ENCODE assay signal across 8 mouse cellular contexts in genomic region chr1:43474535-43475409, GRCm38 (mm10). TPM values are rescaled to one million over a fixed set of nuclear protein-coding genes. Genes with fewer than 3 reads are reported as not detected.
DNase-seq lines count a peak whose midpoint lies in the region; ATAC-seq and TF ChIP-seq lines count a peak whose summit lies in the region.

No protein-coding gene starts in this region.

- peak overlapping the region; percentile 48; the same call in 1 of the 2 replicates for H3K27ac ChIP-seq in forebrain, embryonic 10.5 days
- H3K27ac ChIP-seq in forebrain, embryonic 11.5 days (ENCODE audit: low read depth, low read length), result no peak overlapping the region
- peak overlapping the region; percentile 42; the same call in 1 of the 2 replicates for H3K27ac ChIP-seq in forebrain, embryonic 12.5 days
- 0 out of 2 replicates have a peak overlapping the region, but pooled peaks have one; percentile 38 for H3K27ac ChIP-seq in limb, embryonic 14.5 days (replicated peaks; ENCODE audit: low read depth, low read length)
- H3K27ac ChIP-seq in neural tube, embryonic 14.5 days (ENCODE audit: low read depth, low read length), result no peak overlapping the region

- H3K36me3 ChIP-seq in forebrain, embryonic 10.5 days (replicated peaks), result 0 out of 2 replicates have a peak, but pooled peaks cover 2% of the 10 kb centered on the region
- H3K36me3 ChIP-seq in forebrain, embryonic 11.5 days (ENCODE audit: control insufficient read depth, insufficient read depth, low read length), result no peaks in the 10 kb centered on the region
- H3K36me3 ChIP-seq in forebrain, embryonic 12.5 days (replicated peaks), result no peaks in the 10 kb centered on the region
- H3K36me3 ChIP-seq in limb, embryonic 14.5 days (ENCODE audit: control insufficient read depth, insufficient read depth, low read length), result no peaks in the 10 kb centered on the region; the same call in 1 of the 2 replicates
- H3K36me3 ChIP-seq in neural tube, embryonic 14.5 days (ENCODE audit: control insufficient read depth, insufficient read depth, low read length), result no peaks in the 10 kb centered on the region

- H3K4me3 ChIP-seq in forebrain, embryonic 10.5 days, result no peak overlapping the region
- H3K4me3 ChIP-seq in forebrain, embryonic 11.5 days (ENCODE audit: low read depth, low read length), result no peak overlapping the region
- no peak overlapping the region for H3K4me3 ChIP-seq in forebrain, embryonic 12.5 days (replicated peaks)
- no peak overlapping the region for H3K4me3 ChIP-seq in limb, embryonic 14.5 days (replicated peaks; ENCODE audit: low read length)
- no peak overlapping the region for H3K4me3 ChIP-seq in neural tube, embryonic 14.5 days (ENCODE audit: low read depth, low read length)

- H3K4me1 ChIP-seq in forebrain, embryonic 10.5 days, result peaks cover 48% of the 10 kb centered on the region
- no peaks in the 10 kb centered on the region for H3K4me1 ChIP-seq in forebrain, embryonic 11.5 days (replicated peaks; ENCODE audit: control insufficient read depth, insufficient read depth, low read length)
- peaks cover 17% of the 10 kb centered on the region for H3K4me1 ChIP-seq in forebrain, embryonic 12.5 days
- peaks cover 26% of the 10 kb centered on the region for H3K4me1 ChIP-seq in limb, embryonic 14.5 days (ENCODE audit: control insufficient read depth, insufficient read depth, low read length)
- H3K4me1 ChIP-seq in neural tube, embryonic 14.5 days (ENCODE audit: control insufficient read depth, insufficient read depth, low read length), result peaks cover 8% of the 10 kb centered on the region

- H3K9me3 ChIP-seq in forebrain, embryonic 10.5 days, result no peaks in the 10 kb centered on the region
- H3K9me3 ChIP-seq in forebrain, embryonic 11.5 days (ENCODE audit: control insufficient read depth, low read length), result no peaks in the 10 kb centered on the region
- no peaks in the 10 kb centered on the region for H3K9me3 ChIP-seq in forebrain, embryonic 12.5 days
- no peaks in the 10 kb centered on the region for H3K9me3 ChIP-seq in limb, embryonic 14.5 days (ENCODE audit: control insufficient read depth, low read length)
- H3K9me3 ChIP-seq in neural tube, embryonic 14.5 days (ENCODE audit: control insufficient read depth, low read length), result no peaks in the 10 kb centered on the region

- H3K27me3 ChIP-seq in forebrain, embryonic 10.5 days (ENCODE audit: poor library complexity, severe bottlenecking), result no peaks in the 10 kb centered on the region
- no peaks in the 10 kb centered on the region for H3K27me3 ChIP-seq in forebrain, embryonic 11.5 days (ENCODE audit: control insufficient read depth, insufficient read depth, low read length)
- no peaks in the 10 kb centered on the region for H3K27me3 ChIP-seq in forebrain, embryonic 12.5 days
- no peaks in the 10 kb centered on the region for H3K27me3 ChIP-seq in limb, embryonic 14.5 days (ENCODE audit: control insufficient read depth, insufficient read depth, low read length)
- no peaks in the 10 kb centered on the region for H3K27me3 ChIP-seq in neural tube, embryonic 14.5 days (ENCODE audit: control insufficient read depth, insufficient read depth, low read length)

- no peak for ATAC-seq in forebrain, embryonic 11.5 days (replicated peaks; ENCODE audit: low FRiP score)
- peak; percentile 43 for ATAC-seq in activated CD4-positive, CD25-positive, alpha-beta regulatory T cell, adult 4 months
- no peak for ATAC-seq in forebrain, embryonic 12.5 days (ENCODE audit: low FRiP score)
- no peak for ATAC-seq in limb, embryonic 14.5 days (ENCODE audit: low FRiP score, low read depth)
- 0 out of 2 replicates have a peak, but pooled peaks have one; percentile 22 for ATAC-seq in neural tube, embryonic 14.5 days (ENCODE audit: low read depth)

- H3K4me2 ChIP-seq in forebrain, embryonic 11.5 days (ENCODE audit: low read depth, low read length, severe bottlenecking), result no peak overlapping the region
- H3K4me2 ChIP-seq in forebrain, embryonic 12.5 days, result no peak overlapping the region
- no peak overlapping the region for H3K4me2 ChIP-seq in limb, embryonic 14.5 days (replicated peaks; ENCODE audit: low read depth, low read length, severe bottlenecking)
- H3K4me2 ChIP-seq in neural tube, embryonic 14.5 days (ENCODE audit: low read depth, low read length), result no peak overlapping the region

- WGBS in forebrain, embryonic 10.5 days, result 80% methylated on average over 6 of the region's 6 CpGs
- 81% methylated on average over 6 of the region's 6 CpGs for WGBS in forebrain, embryonic 11.5 days
- 76% methylated on average over 6 of the region's 6 CpGs for WGBS in forebrain, embryonic 12.5 days
- 57% methylated on average over 6 of the region's 6 CpGs for WGBS in limb, embryonic 14.5 days
- WGBS in neural tube, embryonic 14.5 days, result 57% methylated on average over 6 of the region's 6 CpGs

- no peak for TF ChIP-seq POLR2A in limb, embryonic 14.5 days (IDR thresholded peaks at IDR 0.05; ENCODE audit: borderline replicate concordance, extremely low read depth, insufficient read depth, insufficient read length)

- no peak overlapping the region for H3K9ac ChIP-seq in forebrain, embryonic 11.5 days (ENCODE audit: low read length)
- no peak overlapping the region for H3K9ac ChIP-seq in forebrain, embryonic 12.5 days
- H3K9ac ChIP-seq in limb, embryonic 14.5 days (ENCODE audit: low read depth, low read length, severe bottlenecking), result no peak overlapping the region; the same call in 1 of the 2 replicates
- H3K9ac ChIP-seq in neural tube, embryonic 14.5 days (replicated peaks; ENCODE audit: low read depth, low read length), result no peak overlapping the region

- DNase-seq in forebrain, embryonic 10.5 days (ENCODE audit: extremely low spot score, low spot score), result no peak
- DNase-seq in forebrain, embryonic 11.5 days (ENCODE audit: low spot score), result no peak
- DNase-seq in heart, postnatal 4 days, result peak; percentile 34
- DNase-seq in limb, embryonic 14.5 days (ENCODE audit: low spot score), result peak; percentile 28
- no peak for DNase-seq in right cerebral cortex, postnatal 36 days (ENCODE audit: low spot score in 2 of 2)

RNA-seq across cellular contexts. Expression of gene Nck2, which starts 30.4 kb away (rescaled TPM):
- 35.3 and 36.8 TPM in 2 replicates for polyA plus RNA-seq in forebrain, embryonic 10.5 days (2016; fragmentation: Nextera tagmentation; extraction: Ambion mirVana)
- polyA plus RNA-seq in forebrain, embryonic 11.5 days (2014; fragmentation: Nextera tagmentation; extraction: Ambion mirVana), result 37.8 and 38.6 TPM in 2 replicates
- 10 to 100 TPM; 18.5 to 24.0 TPM for polyA plus RNA-seq in activated CD4-positive, CD25-positive, alpha-beta regulatory T cell, adult 4 months (2017; shearing (Covaris generic))
- polyA plus RNA-seq in forebrain, embryonic 12.5 days (2016; fragmentation: Nextera tagmentation; extraction: Ambion mirVana), result 40.9 and 41.2 TPM in 2 replicates
- total RNA-seq in heart, postnatal 4 days (2021), result 10 to 100 TPM; 34.0 to 38.3 TPM
- polyA plus RNA-seq in limb, embryonic 14.5 days (2012; rRNA removed), result 43.3 and 48.6 TPM in 2 replicates
- 38.8 and 44.8 TPM in 2 replicates for polyA plus RNA-seq in limb, embryonic 14.5 days (2014; fragmentation: Nextera tagmentation; extraction: Ambion mirVana)
- polyA plus RNA-seq in neural tube, embryonic 14.5 days (2014; fragmentation: Nextera tagmentation; extraction: Ambion mirVana), result 31.1 and 39.1 TPM in 2 replicates

Comparison
In these comparisons a context has a peak if more than half of its experiments do, and no peak if none do; other contexts are left out.
1. H3K27ac ChIP-seq: peak in forebrain, embryonic 10.5 days (single experiment), forebrain, embryonic 12.5 days (single experiment) and limb, embryonic 14.5 days (single experiment); none in forebrain, embryonic 11.5 days (single experiment) and neural tube, embryonic 14.5 days (single experiment).
2. DNase-seq: peak in heart, postnatal 4 days (single experiment) and limb, embryonic 14.5 days (single experiment); none in forebrain, embryonic 10.5 days (single experiment), forebrain, embryonic 11.5 days (single experiment) and right cerebral cortex, postnatal 36 days (0 of 2).
3. ATAC-seq: peak in activated CD4-positive, CD25-positive, alpha-beta regulatory T cell, adult 4 months (single experiment) and neural tube, embryonic 14.5 days (single experiment); none in forebrain, embryonic 11.5 days (single experiment), forebrain, embryonic 12.5 days (single experiment) and limb, embryonic 14.5 days (single experiment).